Mouse (Mus musculus) stomach, postnatal 0 days (tissue): ENCODE data around the gene Krt83. TPM values are rescaled to one million over a fixed set of nuclear protein-coding genes. Genes with fewer than 3 reads are reported as not detected.

Source experiments
- ATAC-seq: fragments of 200-750 bp; cut with Nextera tagmentation; 2 replicates; pipeline ENCODE4 v1.8.0; 2017; ENCODE audit not compliant: low FRiP score, low TSS enrichment
- DNase-seq: peaks from one replicate; pipeline ENCODE4 v3.0.0-alpha.2; 2016; ENCODE audit warnings: low spot score
- H3K27ac ChIP-seq: fragments of 300-500 bp; sonication (generic); replicated peaks from 2 replicates; pipeline ENCODE4 v1.5.1; 2014; ENCODE audit warnings: mild to moderate bottlenecking, control low read depth
- H3K27me3 ChIP-seq: fragments of 300-500 bp; sonication (generic); 2 replicates; pipeline ENCODE4 v1.6.1; 2014; ENCODE audit warnings: low read length; ENCODE audit not compliant: control insufficient read depth, insufficient read depth
- H3K36me3 ChIP-seq: fragments of 300-500 bp; sonication (generic); 2 replicates; pipeline ENCODE4 v1.6.1; 2014; ENCODE audit warnings: low read length, mixed read lengths; ENCODE audit not compliant: control insufficient read depth, insufficient read depth
- H3K4me1 ChIP-seq: fragments of 300-500 bp; sonication (generic); replicated peaks from 2 replicates; pipeline ENCODE4 v1.6.1; 2014; ENCODE audit warnings: antibody characterized with exemption; ENCODE audit not compliant: control insufficient read depth, insufficient read depth
- H3K4me2 ChIP-seq: fragments of 300-500 bp; sonication (generic); replicated peaks from 2 replicates; pipeline ENCODE4 v1.6.1; 2014; ENCODE audit warnings: low read depth, mild to moderate bottlenecking, control low read depth, moderate library complexity
- H3K4me3 ChIP-seq: fragments of 300-500 bp; sonication (generic); 2 replicates; pipeline ENCODE4 v1.5.1; 2014; ENCODE audit warnings: low read depth, low read length, control low read depth
- H3K9ac ChIP-seq: fragments of 300-500 bp; sonication (generic); 2 replicates; pipeline ENCODE4 v1.6.1; 2014; ENCODE audit warnings: mild to moderate bottlenecking, low read length, control low read depth, mixed read lengths
- H3K9me3 ChIP-seq: fragments of 300-500 bp; sonication (generic); 2 replicates; pipeline ENCODE4 v1.6.1; 2016; ENCODE audit warnings: low read length; ENCODE audit not compliant: control insufficient read depth
- CTCF ChIP-seq: IDR thresholded peaks from 2 replicates; pipeline ENCODE4 v1.5.1; 2016; ENCODE audit warnings: antibody characterized with exemption, low read depth, mild to moderate bottlenecking, moderate library complexity
- EP300 ChIP-seq: optimal IDR thresholded peaks from 2 replicates; pipeline ENCODE3; 2016; ENCODE audit warnings: antibody characterized with exemption
- WGBS: fragments of 180-500 bp; shearing (Covaris S2); extraction: QIAGEN DNeasy Blood & Tissue Kit; methylation state at CpG from one replicate; pipeline ENCODE4 v1.1.7; 2014; 5-methylcytosine and 5-hydroxymethylcytosine counted together
- polyA plus RNA-seq: library from polyadenylated mRNA; unstranded; fragments of >200 nt; fragmentation: Nextera tagmentation; extraction: Ambion mirVana; gene quantifications from 2 replicates; pipeline ENCODE4 v1.2.1, GENCODE M21; 2015

The Krt83 gene
- 0.16 TPM in 1 of 2 replicates, not detected in the other for polyA plus RNA-seq

DNA sequence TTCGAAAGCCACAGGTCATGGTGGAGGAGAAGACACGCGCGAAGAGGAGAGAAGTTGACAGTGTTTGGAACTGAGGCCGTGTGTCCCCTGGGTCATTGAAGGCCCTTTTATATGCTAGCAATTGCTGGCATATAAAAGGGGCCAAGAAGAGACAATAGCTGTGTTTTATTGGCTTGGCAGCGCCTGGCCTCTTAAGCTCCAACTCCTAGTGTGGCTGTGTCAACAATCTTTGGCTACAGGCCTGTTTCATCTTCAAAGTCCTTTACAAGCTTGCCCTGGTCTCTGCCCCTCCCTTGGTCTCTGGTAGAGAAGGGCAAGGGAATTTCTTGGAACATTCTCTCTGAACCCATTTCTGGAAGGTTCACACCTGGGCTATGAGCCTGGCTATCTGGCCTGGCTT is at the start of gene Krt83:
Krt83 (minus strand) TSS at position 82 of the 400 bp plus-strand sequence.
- Histone ChIP-seq H3K9ac (no peak within 1 kb of the TSS), H3K36me3 (no peaks in the 10 kb centered on the region), H3K4me2 (no peak within 1 kb of the TSS), H3K4me1 (no peaks in the 10 kb centered on the region), H3K4me3 (no peak within 1 kb of the TSS), H3K9me3 (no peaks in the 10 kb centered on the region), H3K27ac (no peak within 1 kb of the TSS), H3K27me3 (no peaks in the 10 kb centered on the region)
- DNase-seq (no peak), ATAC-seq (no peak)
- no peak for TF ChIP-seq EP300
- no peak for TF ChIP-seq CTCF
- whole genome bisulfite sequencing = 75% methylated on average over 6 of the region's 6 CpGs

- Histone ChIP-seq H3K27ac (no peak overlapping the region), H3K4me2 (no peak overlapping the region), H3K36me3 (no peaks in the 10 kb centered on the region), H3K9ac (no peak overlapping the region), H3K9me3 (no peaks in the 10 kb centered on the region), H3K27me3 (no peaks in the 10 kb centered on the region), H3K4me1 (no peaks in the 10 kb centered on the region), H3K4me3 (no peak overlapping the region)
- DNase-seq (no peak), ATAC-seq (no peak)
- 30% methylated on average over 4 of the region's 4 CpGs for WGBS
- no peak for TF ChIP-seq EP300
- no peak for TF ChIP-seq CTCF
Measured at GRCm38 (mm10) chr15:101538580-101538900, 47.2 kb upstream of the Krt83 start.

DNA sequence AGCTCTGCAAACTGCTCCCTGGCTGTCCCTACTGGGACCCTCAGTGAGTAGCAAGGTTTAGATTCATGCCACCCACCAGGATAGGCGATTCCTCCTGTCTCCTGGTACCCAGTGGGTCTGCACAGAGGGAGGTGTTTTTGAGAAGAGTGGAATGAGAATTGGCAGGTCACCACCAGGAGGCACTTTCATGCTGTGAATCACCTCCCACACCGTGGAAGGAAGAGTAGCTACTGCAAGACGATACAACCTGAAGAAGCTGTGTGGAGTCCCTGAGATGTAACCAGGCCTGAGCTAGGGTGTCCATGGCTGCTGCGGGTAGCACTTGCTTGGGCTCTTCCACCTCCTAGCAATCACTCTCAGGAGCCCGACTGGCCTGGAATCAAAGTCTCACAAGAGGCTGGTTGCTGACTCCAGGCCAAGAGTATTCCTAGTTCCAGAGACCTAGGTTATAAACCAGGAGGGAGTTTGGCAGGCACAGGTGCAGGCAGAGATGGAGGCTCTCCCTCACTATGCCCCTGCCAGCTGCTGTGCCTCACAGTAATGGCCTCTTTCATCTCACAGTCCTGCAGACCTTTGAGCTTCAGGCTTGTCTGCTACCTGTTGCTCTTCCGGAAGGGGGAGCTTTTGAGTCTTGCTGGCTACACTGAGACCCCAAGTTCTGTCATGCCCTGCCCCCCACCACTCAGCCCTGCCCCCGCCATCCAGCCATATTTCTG is 46.7 kb upstream of the Krt83 start:
- H3K36me3 ChIP-seq = no peaks in the 10 kb centered on the region
- no peak for ATAC-seq

GRCm38 (mm10) chr15:101536054-101536850 is 44.9 kb upstream of the Krt83 start:
- no peak overlapping the region for H3K4me3 ChIP-seq
- no peak overlapping the region for H3K9ac ChIP-seq
- ATAC-seq (peak; percentile 38; the same call in 1 of the 2 replicates), DNase-seq (no peak)
- no peaks in the 10 kb centered on the region for H3K4me1 ChIP-seq
- H3K4me2 ChIP-seq = no peak overlapping the region
- no peaks in the 10 kb centered on the region for H3K27me3 ChIP-seq
- WGBS = 48% methylated on average over 9 of the region's 9 CpGs
- H3K9me3 ChIP-seq = no peaks in the 10 kb centered on the region
- TF ChIP-seq EP300 = no peak
- no peak for TF ChIP-seq CTCF
- H3K36me3 ChIP-seq = no peaks in the 10 kb centered on the region
- H3K27ac ChIP-seq = peak overlapping the region; percentile 40; the same call in 1 of the 2 replicates

More for the DNA sequence above, 46.7 kb upstream of the Krt83 start:
- no peak overlapping the region for H3K9ac ChIP-seq
- no peaks in the 10 kb centered on the region for H3K27me3 ChIP-seq
- no peaks in the 10 kb centered on the region for H3K4me1 ChIP-seq
- H3K4me2 ChIP-seq = no peak overlapping the region
- no peak overlapping the region for H3K4me3 ChIP-seq
- no peak for DNase-seq
- no peak overlapping the region for H3K27ac ChIP-seq
- H3K9me3 ChIP-seq = no peaks in the 10 kb centered on the region
- TF ChIP-seq CTCF = peak; percentile 65
- TF ChIP-seq EP300 = no peak
- WGBS = 24% methylated on average over 7 of the region's 7 CpGs

DNA sequence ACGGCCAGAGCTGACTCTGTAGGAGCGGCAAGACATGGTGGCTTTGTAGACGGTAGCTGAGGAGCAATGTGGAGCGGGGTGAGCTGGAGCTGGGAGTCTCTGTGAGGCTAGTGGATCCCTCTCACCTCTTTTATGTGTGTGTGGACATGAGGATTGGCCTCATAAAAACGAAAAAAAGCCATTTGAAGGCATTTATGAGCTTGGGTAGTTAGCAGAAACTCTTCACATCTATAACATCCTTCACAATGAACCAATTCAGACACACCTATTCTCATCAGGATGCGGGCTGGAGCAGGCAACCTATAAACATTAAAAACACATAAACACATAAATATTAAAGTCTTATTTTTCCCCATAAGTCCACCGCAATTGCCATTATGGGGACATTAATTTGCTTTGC is 41.4 kb upstream of the Krt83 start, which contains the start of gene Krt84:
Krt84 (minus strand) TSS at position 101 of the 400 bp plus-strand sequence.
- DNase-seq (no peak), ATAC-seq (no peak)
- no peaks in the 10 kb centered on the region for H3K36me3 ChIP-seq
- H3K4me3 ChIP-seq = no peak within 1 kb of the TSS
- no peaks in the 10 kb centered on the region for H3K27me3 ChIP-seq
- no peaks in the 10 kb centered on the region for H3K4me1 ChIP-seq
- TF ChIP-seq CTCF = no peak
- no peak for TF ChIP-seq EP300
- WGBS = 87% methylated on average over 7 of the region's 7 CpGs
- no peak within 1 kb of the TSS for H3K27ac ChIP-seq
- H3K4me2 ChIP-seq = no peak within 1 kb of the TSS
- H3K9me3 ChIP-seq = no peaks in the 10 kb centered on the region
- H3K9ac ChIP-seq = no peak within 1 kb of the TSS
